Mouse (Mus musculus) lung, adult 2 months (tissue): Measurements from ENCODE around the gene Gm10401.

Experiments used
- CTCF ChIP-seq: fragments of 200-500 bp; IDR thresholded peaks from 2 replicates; pipeline ENCODE4 v1.5.1; 2011; ENCODE audit warnings: mild to moderate bottlenecking, low read length, control low read depth; ENCODE audit not compliant: insufficient read depth
- POLR2A ChIP-seq: fragments of 200-500 bp; IDR thresholded peaks from 2 replicates; pipeline ENCODE4 v1.6.1; 2011; ENCODE audit warnings: low read depth, mild to moderate bottlenecking, control low read depth, low read length, borderline replicate concordance; ENCODE audit errors: extremely low read depth

- no peak for TF ChIP-seq POLR2A
- TF ChIP-seq CTCF, result no peak
Observed at GRCm38 (mm10) chr5:115098195-115098594, at the start of gene Gm10401.
